Mouse (Mus musculus) thymus, adult 2 months (tissue): ENCODE measurements around the gene Opn5.

ENCODE experiments used
- CTCF ChIP-seq: fragments of 200-500 bp; IDR thresholded peaks from 2 replicates; pipeline ENCODE4 v1.5.1; 2012; ENCODE audit warnings: mild to moderate bottlenecking, control low read depth, low read length, moderate library complexity, borderline replicate concordance; ENCODE audit not compliant: control insufficient read depth, poor library complexity, insufficient read depth; ENCODE audit errors: extremely low read depth
- POLR2A ChIP-seq: fragments of 200-500 bp; IDR thresholded peaks from 2 replicates; pipeline ENCODE4 v1.6.1; 2012; ENCODE audit warnings: mild to moderate bottlenecking, low read length, control low read depth, moderate library complexity; ENCODE audit not compliant: control insufficient read depth, poor library complexity, insufficient read depth; ENCODE audit errors: extremely low read depth

- TF ChIP-seq CTCF, result no peak
- TF ChIP-seq POLR2A, result no peak
Measured at GRCm38 (mm10) chr17:42608270-42608669, 2.9 kb downstream of the Opn5 start.
